Mouse (Mus musculus): Measurements from ENCODE around the gene Impad1. TPM values are rescaled to one million over a fixed set of nuclear protein-coding genes. Genes with fewer than 3 reads are reported as not detected.

Gene Impad1
- polyA plus RNA-seq, 1 experiment: not detected

GRCm38 (mm10) chr4:4723821-4724220, 69.3 kb downstream of the Impad1 start:
- no peak for TF ChIP-seq POLR2A (IDR thresholded peaks at IDR 0.05; ENCODE audit: insufficient read depth, low read depth, low read length)
- no peak for TF ChIP-seq CTCF (IDR thresholded peaks at IDR 0.05; ENCODE audit: insufficient read depth, low read depth, low read length)
- Histone ChIP-seq H3K4me3 (ENCODE audit: insufficient read depth, low read depth, low read length) (no peak overlapping the region), H3K4me1 (ENCODE audit: control insufficient read depth, insufficient read depth, low read length) (no peaks in the 10 kb centered on the region), H3K27ac (ENCODE audit: insufficient read depth, low read depth, low read length) (no peak overlapping the region)
- WGBS: 71% methylated on average over 8 of the region's 8 CpGs

DNA sequence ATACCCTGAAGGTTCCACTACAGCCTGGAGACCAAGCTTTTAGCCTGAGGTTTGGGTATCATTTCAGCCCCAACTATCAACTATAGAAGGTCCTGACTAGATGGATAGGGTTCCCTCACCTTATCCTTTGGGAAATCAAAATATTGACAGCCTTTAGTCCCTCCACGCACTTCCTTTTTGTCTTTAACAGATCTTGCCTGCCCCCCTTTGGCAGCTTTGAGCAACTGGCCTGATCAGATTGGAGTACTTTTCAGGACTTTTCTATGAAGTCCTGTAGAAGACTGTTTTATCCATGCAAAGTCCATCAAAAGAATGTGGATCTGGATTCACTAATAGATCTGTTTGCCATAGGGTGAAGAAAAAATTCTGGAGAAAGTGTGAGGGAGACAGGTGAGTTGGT, 71.1 kb downstream of the Impad1 start:
- TF ChIP-seq CTCF (IDR thresholded peaks at IDR 0.05; ENCODE audit: insufficient read depth, low read depth, low read length) (no peak), POLR2A (IDR thresholded peaks at IDR 0.05; ENCODE audit: insufficient read depth, low read depth, low read length) (no peak)
- H3K4me3 ChIP-seq (ENCODE audit: insufficient read depth, low read depth, low read length): no peak overlapping the region
- WGBS: 64% methylated on average over 1 of the region's 1 CpGs
- no peak overlapping the region for H3K27ac ChIP-seq (ENCODE audit: insufficient read depth, low read depth, low read length)
- H3K4me1 ChIP-seq (ENCODE audit: control insufficient read depth, insufficient read depth, low read length): no peaks in the 10 kb centered on the region

DNA sequence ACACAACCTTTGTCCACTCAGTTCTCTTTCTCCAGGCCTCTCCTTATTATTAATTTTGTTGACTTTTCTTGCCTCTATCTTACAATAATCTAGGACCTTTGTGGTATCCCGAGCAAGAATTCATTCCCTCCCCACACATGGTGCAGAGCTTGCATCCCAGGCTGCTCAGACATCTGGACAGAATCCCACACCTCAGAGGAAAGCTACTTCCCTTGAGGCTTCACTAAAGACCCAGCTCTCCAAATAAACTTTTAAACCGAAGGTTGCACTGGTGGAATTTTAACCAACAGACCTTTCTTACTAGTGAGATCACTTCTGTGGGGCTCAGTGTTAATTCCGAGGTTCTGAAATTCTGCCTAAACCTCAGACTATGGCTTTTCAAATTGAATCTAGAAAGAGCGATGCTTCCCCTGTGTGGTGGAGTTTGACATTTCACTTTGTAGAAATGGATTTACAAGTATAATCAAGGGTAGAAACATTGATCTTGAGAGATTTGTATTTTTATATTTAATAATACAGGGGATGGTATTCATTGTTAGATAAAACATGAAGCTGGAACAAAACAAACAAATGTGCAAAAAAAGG, 75.3 kb downstream of the Impad1 start:
- no peak overlapping the region for H3K27ac ChIP-seq (ENCODE audit: insufficient read depth, low read depth, low read length)
- 47% methylated on average over 4 of the region's 4 CpGs for WGBS
- no peak overlapping the region for H3K4me3 ChIP-seq (ENCODE audit: insufficient read depth, low read depth, low read length)
- TF ChIP-seq POLR2A (IDR thresholded peaks at IDR 0.05; ENCODE audit: insufficient read depth, low read depth, low read length): no peak
- TF ChIP-seq CTCF (IDR thresholded peaks at IDR 0.05; ENCODE audit: insufficient read depth, low read depth, low read length): no peak
- H3K4me1 ChIP-seq (ENCODE audit: control insufficient read depth, insufficient read depth, low read length): no peaks in the 10 kb centered on the region
